Mouse (Mus musculus) spleen, adult 2 months (tissue): Measurements from ENCODE around the gene Lfng. TPM values are rescaled to one million over a fixed set of nuclear protein-coding genes. Genes with fewer than 3 reads are reported as not detected.

Source experiments
- DNase-seq, 2 experiments: peaks; one replicate each; pipeline versions ENCODE4 v3.0.0 to v3.0.0-alpha.2; 2012 to 2021; ENCODE audit warnings: low spot score in 2 of 2, low read depth in 1 of 2
- H3K27ac ChIP-seq: fragments of 200-500 bp; 2 replicates; pipeline ENCODE4 v1.5.1; 2012; ENCODE audit warnings: low read length, inconsistent platforms; ENCODE audit not compliant: insufficient read depth
- H3K27me3 ChIP-seq: fragments of 200-500 bp; 2 replicates; pipeline ENCODE4 v1.6.1; 2012; ENCODE audit warnings: mild to moderate bottlenecking, moderate library complexity, low read length, inconsistent platforms; ENCODE audit not compliant: control insufficient read depth, insufficient read depth
- H3K36me3 ChIP-seq: fragments of 200-500 bp; 2 replicates; pipeline ENCODE4 v1.6.1; 2012; ENCODE audit warnings: mild to moderate bottlenecking, low read length, inconsistent platforms; ENCODE audit not compliant: control insufficient read depth, insufficient read depth
- H3K4me1 ChIP-seq: fragments of 200-500 bp; 2 replicates; pipeline ENCODE4 v1.6.1; 2011; ENCODE audit warnings: inconsistent platforms; ENCODE audit not compliant: control insufficient read depth, insufficient read depth, insufficient read length
- H3K4me3 ChIP-seq: fragments of 200-500 bp; 2 replicates; pipeline ENCODE4 v1.5.1; 2011; ENCODE audit warnings: mild to moderate bottlenecking, inconsistent platforms; ENCODE audit not compliant: insufficient read depth, insufficient read length; ENCODE audit errors: extremely low read depth
- CTCF ChIP-seq: fragments of 200-500 bp; IDR thresholded peaks from 2 replicates; pipeline ENCODE4 v1.5.1; 2011; ENCODE audit warnings: mild to moderate bottlenecking, inconsistent platforms; ENCODE audit not compliant: insufficient read depth, insufficient read length, insufficient replicate concordance; ENCODE audit errors: extremely low read depth
- POLR2A ChIP-seq: fragments of 200-500 bp; IDR thresholded peaks from 2 replicates; pipeline ENCODE4 v1.6.1; 2011; ENCODE audit warnings: low read depth, low read length, inconsistent platforms
- WGBS: fragments of 180-500 bp; shearing (Covaris S2); methylation state at CpG from one replicate; pipeline ENCODE4 v1.1.7; 2018; 5-methylcytosine and 5-hydroxymethylcytosine counted together
- polyA plus RNA-seq: library from polyadenylated mRNA; depleted of rRNA; stranded (reverse); fragments of >200 nt; gene quantifications from 2 replicates; pipeline ENCODE4 v1.2.3, GENCODE M21; 2012

The Lfng gene
- polyA plus RNA-seq, 1 experiment: 165 TPM

DNA sequence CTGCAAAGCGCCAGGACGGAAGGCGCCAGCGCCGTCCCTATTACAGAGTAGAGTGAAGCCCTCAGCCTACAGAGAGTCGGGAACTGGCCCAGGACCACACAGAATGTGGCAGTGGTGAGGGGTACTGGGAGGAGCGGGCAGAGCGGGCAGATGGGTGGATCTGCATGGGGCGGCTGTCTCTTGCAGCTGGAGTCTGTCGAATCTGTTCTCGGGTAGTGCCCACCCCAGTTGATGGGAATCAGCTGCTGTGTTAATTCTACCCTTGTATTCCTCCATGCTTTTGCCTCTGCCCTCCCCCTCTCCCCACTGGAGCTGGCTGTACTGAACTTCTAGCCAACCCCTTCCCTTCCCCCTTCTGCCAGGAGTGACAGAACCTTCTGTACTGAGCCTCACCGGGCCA is 5.4 kb upstream of the Lfng start:
- no peaks in the 10 kb centered on the region for H3K27me3 ChIP-seq
- no peak overlapping the region for H3K4me3 ChIP-seq
- H3K27ac ChIP-seq: no peak overlapping the region
- WGBS: 92% methylated on average over 12 of the region's 12 CpGs
- no peak for DNase-seq
- H3K36me3 ChIP-seq: no peaks in the 10 kb centered on the region
- H3K4me1 ChIP-seq: peaks cover 25% of the 10 kb centered on the region
- TF ChIP-seq CTCF: no peak
- no peak for TF ChIP-seq POLR2A

DNA sequence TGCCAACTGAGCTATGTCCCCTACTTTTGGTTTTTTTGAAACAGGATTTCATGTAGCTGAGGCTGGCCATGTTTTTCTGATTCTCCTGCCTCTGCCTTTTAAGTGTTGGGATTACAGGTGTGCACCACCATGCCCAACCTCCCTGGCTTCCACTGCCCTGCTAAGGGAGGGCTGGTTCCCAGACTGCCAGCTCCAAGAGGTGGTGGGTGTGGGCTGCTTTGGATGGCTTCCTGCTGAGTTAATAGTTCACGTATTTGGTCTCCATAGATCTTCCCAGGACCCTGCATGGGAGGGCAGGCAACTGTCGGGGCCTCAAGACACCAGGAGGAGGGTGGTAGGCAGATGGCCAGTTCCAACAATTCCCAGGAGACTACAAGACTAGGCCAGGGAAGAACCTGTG is 4.6 kb upstream of the Lfng start:
- Histone ChIP-seq H3K4me1 (peaks cover 21% of the 10 kb centered on the region), H3K27ac (no peak overlapping the region), H3K4me3 (no peak overlapping the region), H3K36me3 (no peaks in the 10 kb centered on the region), H3K27me3 (no peaks in the 10 kb centered on the region)
- TF ChIP-seq POLR2A (no peak), CTCF (no peak)
- WGBS: 85% methylated on average over 2 of the region's 2 CpGs
- DNase-seq: no peak

DNA sequence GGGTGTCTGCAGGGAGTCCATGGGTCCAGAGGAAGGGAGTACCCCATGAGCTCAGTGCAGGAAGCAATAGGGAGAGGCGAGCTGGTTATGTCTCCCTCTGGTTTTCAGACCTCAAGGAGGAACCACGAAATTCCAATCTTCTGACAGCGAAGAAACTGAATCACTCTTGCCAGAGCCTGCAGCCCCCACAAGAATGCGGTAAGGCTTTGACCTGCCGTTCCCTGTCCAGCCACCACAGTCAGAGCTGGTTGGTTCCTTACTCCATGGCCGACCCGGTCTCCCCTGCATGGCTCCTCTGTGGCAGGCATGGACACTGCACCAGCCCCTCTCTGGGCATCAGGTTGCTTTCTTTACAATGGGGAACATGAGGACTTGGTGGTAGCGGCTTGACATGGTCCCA is 2.7 kb upstream of the Lfng start:
- 84% methylated on average over 8 of the region's 8 CpGs for WGBS
- Histone ChIP-seq H3K36me3 (no peaks in the 10 kb centered on the region), H3K4me1 (peaks cover 17% of the 10 kb centered on the region), H3K27me3 (no peaks in the 10 kb centered on the region), H3K27ac (no peak overlapping the region), H3K4me3 (no peak overlapping the region)
- DNase-seq: no peak
- TF ChIP-seq POLR2A (no peak), CTCF (no peak)

DNA sequence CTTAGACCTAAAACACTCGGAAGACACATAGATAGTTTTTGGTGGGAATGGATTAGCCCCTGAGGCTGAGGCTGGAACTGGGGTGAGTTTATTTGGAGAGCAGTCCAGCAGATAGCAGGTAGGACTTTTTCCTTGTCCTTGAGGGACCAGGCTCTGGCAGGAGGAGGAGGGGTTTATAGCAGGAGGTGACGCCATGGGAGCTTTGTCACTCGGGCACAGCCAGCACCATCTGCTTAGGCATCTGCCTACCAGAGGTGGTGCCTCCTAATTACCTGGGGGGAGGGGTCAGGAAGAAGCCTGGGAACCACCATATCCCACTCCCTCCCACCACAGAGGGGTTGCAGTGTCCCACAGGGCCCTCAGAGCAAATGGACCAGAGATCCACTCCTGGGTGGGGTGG is 1.9 kb upstream of the Lfng start:
- Histone ChIP-seq H3K36me3 (no peaks in the 10 kb centered on the region), H3K4me3 (no peak overlapping the region), H3K4me1 (peaks cover 21% of the 10 kb centered on the region), H3K27ac (no peak overlapping the region), H3K27me3 (no peaks in the 10 kb centered on the region)
- DNase-seq: no peak
- WGBS: 44% methylated on average over 3 of the region's 3 CpGs
- no peak for TF ChIP-seq POLR2A
- TF ChIP-seq CTCF: no peak

DNA sequence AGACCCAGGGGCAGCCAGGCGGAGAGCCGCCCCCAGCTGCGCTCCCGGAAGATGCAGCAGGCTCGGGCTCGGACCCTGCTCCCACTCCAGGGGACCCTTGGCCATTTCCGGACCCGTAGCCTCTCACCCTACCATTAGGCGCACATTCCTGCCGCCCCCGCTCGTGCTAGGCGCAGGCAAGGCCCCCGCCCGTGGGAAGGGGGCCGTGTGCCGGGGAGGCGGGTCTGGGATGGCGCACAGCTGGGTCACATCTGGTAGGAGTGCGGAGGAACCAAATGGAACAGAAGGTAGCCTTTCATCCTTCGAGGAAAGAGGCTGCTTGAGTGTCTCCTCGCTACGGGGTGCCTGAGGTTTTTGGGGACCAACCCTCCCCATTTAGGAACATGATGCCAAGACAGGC is 734 bp upstream of the Lfng start:
- Histone ChIP-seq H3K4me3 (peak overlapping the region; percentile 95; the same call in 1 of the 2 replicates), H3K27me3 (no peaks in the 10 kb centered on the region), H3K4me1 (peaks cover 30% of the 10 kb centered on the region), H3K36me3 (peaks cover 4% of the 10 kb centered on the region; the same call in 1 of the 2 replicates), H3K27ac (no peak overlapping the region)
- 6% methylated on average over 23 of the region's 23 CpGs for WGBS
- peak in 1 of 2 experiments; percentile 39 for DNase-seq
- TF ChIP-seq CTCF (no peak), POLR2A (no peak)

DNA sequence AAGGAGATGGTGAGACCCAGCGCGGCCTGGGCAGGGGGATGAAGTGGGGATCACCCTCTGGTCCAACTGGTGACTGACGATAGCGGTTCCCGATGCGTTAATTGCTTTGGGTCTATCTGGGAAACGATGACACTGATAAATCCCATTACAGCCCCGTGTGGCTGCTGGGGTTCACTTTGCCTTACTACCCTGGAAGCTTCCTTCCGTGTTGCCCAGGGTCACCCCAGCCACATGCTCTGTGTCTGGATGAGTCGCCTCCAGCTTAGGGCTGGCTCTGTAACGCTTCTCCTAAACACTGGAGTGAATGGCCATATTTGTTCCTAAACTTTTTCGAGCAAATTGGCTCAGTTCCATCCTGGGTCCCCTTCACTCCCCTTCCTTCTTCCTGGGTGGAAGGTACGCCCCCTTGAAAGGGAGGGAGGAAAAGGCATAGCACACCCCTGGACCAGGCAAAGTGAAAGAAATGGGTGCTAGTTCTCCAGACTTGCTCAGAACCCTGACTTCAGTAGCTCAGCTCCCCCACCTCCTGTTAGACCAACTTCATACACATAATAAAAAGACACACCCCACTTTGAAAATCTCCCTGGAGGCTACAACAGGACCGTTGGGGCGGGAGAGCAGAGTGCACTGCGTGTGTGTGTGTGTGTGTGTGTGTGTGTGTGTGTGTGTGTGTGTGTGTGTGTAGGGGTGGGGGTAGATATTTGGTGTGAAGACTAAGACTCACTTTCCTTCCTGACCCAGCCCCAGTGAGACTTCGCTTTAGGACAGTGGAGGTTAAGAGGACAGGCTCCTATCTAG is 915 bp downstream of the Lfng start:
- TF ChIP-seq POLR2A (no peak), CTCF (no peak)
- H3K4me3 ChIP-seq: peak overlapping the region; percentile 95
- H3K4me1 ChIP-seq: peaks cover 32% of the 10 kb centered on the region
- no peak for DNase-seq
- peaks cover 17% of the 10 kb centered on the region for H3K36me3 ChIP-seq
- 2% methylated on average over 17 of the region's 17 CpGs for WGBS
- H3K27me3 ChIP-seq: no peaks in the 10 kb centered on the region
- H3K27ac ChIP-seq: peak overlapping the region; percentile 95

DNA sequence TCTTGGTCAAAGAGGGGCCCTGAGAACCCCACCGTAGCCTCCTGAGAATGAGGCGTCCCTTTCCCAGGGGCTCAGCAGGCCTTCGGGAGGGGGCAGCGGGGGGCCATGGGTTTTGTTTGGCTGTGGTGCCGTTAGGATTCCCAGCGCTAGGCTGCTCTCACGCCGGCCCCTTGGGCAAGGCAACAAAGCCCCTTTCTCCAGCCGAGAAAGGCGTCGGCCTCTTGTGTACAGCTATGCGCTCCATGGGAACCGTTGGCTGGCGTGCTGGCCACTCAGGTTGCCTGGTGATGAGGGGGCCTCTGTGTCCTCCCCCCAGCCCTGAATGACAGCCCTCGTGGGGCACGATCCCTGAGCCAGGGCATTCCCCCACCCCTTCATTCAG is 1.5 kb downstream of the Lfng start:
- TF ChIP-seq CTCF (no peak), POLR2A (no peak)
- peak overlapping the region; percentile 95 for H3K4me3 ChIP-seq
- H3K36me3 ChIP-seq: peaks cover 22% of the 10 kb centered on the region
- peaks cover 32% of the 10 kb centered on the region for H3K4me1 ChIP-seq
- 3% methylated on average over 16 of the region's 16 CpGs for WGBS
- no peak for DNase-seq
- peak overlapping the region; percentile 95 for H3K27ac ChIP-seq
- H3K27me3 ChIP-seq: no peaks in the 10 kb centered on the region
